Comparison of ENCODE assay signal across 18 mouse cellular contexts in the genomic region with DNA sequence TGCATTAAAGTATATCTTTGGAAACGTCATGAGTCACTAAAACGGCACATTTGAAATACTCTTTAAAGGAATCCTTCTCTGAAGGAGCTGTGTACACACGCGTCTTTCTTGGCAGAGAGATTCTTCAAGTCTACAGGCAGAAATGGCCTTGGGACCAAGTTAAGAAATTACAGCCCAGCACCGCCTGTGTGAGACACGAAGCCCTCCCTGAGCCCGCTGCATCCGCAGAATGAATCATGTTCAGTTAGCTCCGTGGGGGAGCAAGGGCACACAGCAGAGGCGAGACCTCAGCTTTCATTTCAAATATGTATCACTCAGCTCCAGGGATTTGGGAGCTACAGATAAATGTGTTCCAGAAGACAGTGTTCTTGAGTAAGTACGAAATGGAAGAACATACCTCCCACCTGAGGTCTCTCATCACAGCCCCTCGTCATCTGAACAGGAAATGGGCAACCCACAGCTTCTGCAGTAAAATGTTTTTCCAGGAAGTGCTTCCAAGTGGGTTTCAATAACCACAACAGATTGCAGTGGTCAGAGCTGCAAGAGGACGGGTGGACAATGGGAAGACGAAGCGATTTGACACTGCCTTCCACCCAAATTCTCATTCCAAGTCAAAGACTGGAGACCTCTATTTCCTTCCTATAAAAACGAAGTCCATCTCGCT.
DNase-seq lines count a peak whose midpoint lies in the region; ATAC-seq and TF ChIP-seq lines count a peak whose summit lies in the region.
"Had no signal": no experiment of that assay in that cellular context is flagged by ENCODE, and none has a peak within 500 bp of the region (broad histone marks: within the 10 kb centered on the region; RNA-seq: fewer than 3 reads in every experiment).

No protein-coding gene starts in this region.

- no peaks in the 10 kb centered on the region for H3K27me3 ChIP-seq in hindbrain, embryonic 15.5 days
- no peaks in the 10 kb centered on the region for H3K27me3 ChIP-seq in hindbrain, embryonic 14.5 days (ENCODE audit: control insufficient read depth, insufficient read depth, low read length)
- no peaks in the 10 kb centered on the region for H3K27me3 ChIP-seq in neural tube, embryonic 11.5 days (ENCODE audit: control insufficient read depth, insufficient read depth, low read length)
- H3K27me3 ChIP-seq in testis, adult 2 months (ENCODE audit: control insufficient read depth, insufficient read depth, low read length), result no peaks in the 10 kb centered on the region
- H3K27me3 ChIP-seq: forebrain, embryonic 15.5 days; kidney, embryonic 15.5 days; midbrain, embryonic 15.5 days; neural tube, embryonic 15.5 days had no signal

- TF ChIP-seq CTCF in testis, adult 2 months (IDR thresholded peaks at IDR 0.05; ENCODE audit: control insufficient read depth, insufficient read depth, insufficient replicate concordance, low read depth, low read length), result no peak

- no peak overlapping the region for H3K4me3 ChIP-seq in hindbrain, embryonic 15.5 days
- H3K4me3 ChIP-seq in hindbrain, embryonic 14.5 days (replicated peaks; ENCODE audit: low read length), result no peak overlapping the region
- no peak overlapping the region for H3K4me3 ChIP-seq in neural tube, embryonic 11.5 days (ENCODE audit: low read depth, low read length)
- H3K4me3 ChIP-seq in testis, adult 2 months (ENCODE audit: control insufficient read depth, low read depth, low read length), result peak overlapping the region; percentile 15; the same call in 1 of the 2 replicates
- H3K4me3 ChIP-seq: forebrain, embryonic 15.5 days; kidney, embryonic 15.5 days; midbrain, embryonic 15.5 days; neural tube, embryonic 15.5 days had no signal

- no peaks in the 10 kb centered on the region for H3K9me3 ChIP-seq in hindbrain, embryonic 15.5 days
- 0 out of 2 replicates have a peak, but pooled peaks cover 2% of the 10 kb centered on the region for H3K9me3 ChIP-seq in hindbrain, embryonic 14.5 days (ENCODE audit: control insufficient read depth, low read length)
- H3K9me3 ChIP-seq in neural tube, embryonic 11.5 days (ENCODE audit: control insufficient read depth, low read length), result no peaks in the 10 kb centered on the region
- H3K9me3 ChIP-seq: forebrain, embryonic 15.5 days; kidney, embryonic 15.5 days; midbrain, embryonic 15.5 days; neural tube, embryonic 15.5 days had no signal

- H3K4me1 ChIP-seq in hindbrain, embryonic 15.5 days (replicated peaks), result no peaks in the 10 kb centered on the region
- no peaks in the 10 kb centered on the region for H3K4me1 ChIP-seq in hindbrain, embryonic 14.5 days (replicated peaks; ENCODE audit: control insufficient read depth, insufficient read depth, low read length)
- no peaks in the 10 kb centered on the region for H3K4me1 ChIP-seq in neural tube, embryonic 11.5 days (ENCODE audit: control insufficient read depth, insufficient read depth, low read length)
- H3K4me1 ChIP-seq in testis, adult 2 months (ENCODE audit: control insufficient read depth, insufficient read depth, low read length), result peaks cover 4% of the 10 kb centered on the region; the same call in 1 of the 2 replicates
- H3K4me1 ChIP-seq: forebrain, embryonic 15.5 days; midbrain, embryonic 15.5 days; neural tube, embryonic 15.5 days had no signal

- H3K36me3 ChIP-seq in hindbrain, embryonic 15.5 days, result no peaks in the 10 kb centered on the region
- no peaks in the 10 kb centered on the region for H3K36me3 ChIP-seq in hindbrain, embryonic 14.5 days (replicated peaks; ENCODE audit: control insufficient read depth, insufficient read depth)
- no peaks in the 10 kb centered on the region for H3K36me3 ChIP-seq in neural tube, embryonic 11.5 days (ENCODE audit: control insufficient read depth, insufficient read depth, low read length)
- no peaks in the 10 kb centered on the region for H3K36me3 ChIP-seq in testis, adult 2 months (ENCODE audit: control insufficient read depth, insufficient read depth, low read length)
- H3K36me3 ChIP-seq: forebrain, embryonic 15.5 days; kidney, embryonic 15.5 days; midbrain, embryonic 15.5 days; neural tube, embryonic 15.5 days had no signal

- ATAC-seq in hindbrain, embryonic 15.5 days (ENCODE audit: low FRiP score, low read depth), result no peak
- ATAC-seq in hindbrain, embryonic 14.5 days (ENCODE audit: low FRiP score), result no peak
- no peak for ATAC-seq in neural tube, embryonic 11.5 days (ENCODE audit: insufficient read depth, low FRiP score, low TSS enrichment)
- peak; percentile 50 for ATAC-seq in common myeloid progenitor, adult 5-6 weeks (replicated peaks; ENCODE audit: low read depth, poor library complexity, severe bottlenecking)
- ATAC-seq: CD4-positive, CD25-positive, alpha-beta regulatory T cell, adult 4 months; forebrain, embryonic 15.5 days; midbrain, embryonic 15.5 days had no signal

- 0 out of 2 replicates have a peak overlapping the region, but pooled peaks have one; percentile 7 for H3K4me2 ChIP-seq in hindbrain, embryonic 15.5 days
- H3K4me2 ChIP-seq in hindbrain, embryonic 14.5 days (replicated peaks), result no peak overlapping the region
- H3K4me2 ChIP-seq in neural tube, embryonic 11.5 days (ENCODE audit: low read depth), result no peak overlapping the region
- H3K4me2 ChIP-seq: forebrain, embryonic 15.5 days; kidney, embryonic 15.5 days; liver, embryonic 11.5 days; midbrain, embryonic 15.5 days; neural tube, embryonic 15.5 days had no signal

- no peak for DNase-seq in hindbrain, embryonic 14.5 days (ENCODE audit: low spot score)
- peak; percentile 32 for DNase-seq in neural tube, embryonic 11.5 days (ENCODE audit: low spot score)
- DNase-seq in neural tube, embryonic 10.5 days (ENCODE audit: extremely low spot score, low spot score), result no peak
- DNase-seq in urinary bladder, postnatal 36 days (ENCODE audit: low spot score in 2 of 2), result no peak
- DNase-seq: cerebellum, adult 2 months; heart, postnatal 4 days; lung, postnatal 10 days; spleen, adult 18-20 months; thymus, postnatal 14 days had no signal

- no peak overlapping the region for H3K9ac ChIP-seq in hindbrain, embryonic 15.5 days
- no peak overlapping the region for H3K9ac ChIP-seq in hindbrain, embryonic 14.5 days
- H3K9ac ChIP-seq in neural tube, embryonic 11.5 days (ENCODE audit: low read length), result no peak overlapping the region
- H3K9ac ChIP-seq: forebrain, embryonic 15.5 days; kidney, embryonic 15.5 days; midbrain, embryonic 15.5 days; neural tube, embryonic 15.5 days had no signal

- no peak overlapping the region for H3K27ac ChIP-seq in hindbrain, embryonic 15.5 days (replicated peaks)
- H3K27ac ChIP-seq in hindbrain, embryonic 14.5 days, result no peak overlapping the region
- no peak overlapping the region for H3K27ac ChIP-seq in neural tube, embryonic 11.5 days (ENCODE audit: low read depth, low read length)
- no peak overlapping the region for H3K27ac ChIP-seq in testis, adult 2 months (ENCODE audit: control insufficient read depth, insufficient read depth, low read depth, low read length)
- H3K27ac ChIP-seq: forebrain, embryonic 15.5 days; kidney, embryonic 15.5 days; midbrain, embryonic 15.5 days; neural tube, embryonic 15.5 days had no signal

- no peak for TF ChIP-seq POLR2A in testis, adult 2 months (IDR thresholded peaks at IDR 0.05; ENCODE audit: control insufficient read depth, low read depth, low read length)

- WGBS in hindbrain, embryonic 15.5 days, result 71% methylated on average over 17 of the region's 17 CpGs
- WGBS in hindbrain, embryonic 14.5 days, result 75% methylated on average over 17 of the region's 17 CpGs
- 77% methylated on average over 17 of the region's 17 CpGs for WGBS in neural tube, embryonic 11.5 days
